Mouse (Mus musculus) midbrain, embryonic 12.5 days (tissue): ENCODE results near the gene Kcnn1. TPM values are rescaled to one million over a fixed set of nuclear protein-coding genes. Genes with fewer than 3 reads are reported as not detected.

Experiments
- ATAC-seq: fragments of 200-750 bp; cut with Nextera tagmentation; 2 replicates; pipeline ENCODE4 v1.8.0; 2017; ENCODE audit warnings: low read depth, moderate TSS enrichment, moderate library complexity; ENCODE audit not compliant: low FRiP score
- H3K27ac ChIP-seq: fragments of 300-500 bp; sonication (generic); replicated peaks from 2 replicates; pipeline ENCODE4 v1.5.1; 2016; ENCODE audit warnings: mild to moderate bottlenecking
- H3K27me3 ChIP-seq: fragments of 300-500 bp; sonication (generic); 2 replicates; pipeline ENCODE4 v1.6.1; 2016; ENCODE audit warnings: mild to moderate bottlenecking
- H3K36me3 ChIP-seq: fragments of 300-500 bp; sonication (generic); 2 replicates; pipeline ENCODE4 v1.6.1; 2016
- H3K4me1 ChIP-seq: fragments of 300-500 bp; sonication (generic); 2 replicates; pipeline ENCODE4 v1.6.1; 2016
- H3K4me2 ChIP-seq: fragments of 300-500 bp; sonication (generic); replicated peaks from 2 replicates; pipeline ENCODE4 v1.6.1; 2016; ENCODE audit warnings: mild to moderate bottlenecking, moderate library complexity
- H3K4me3 ChIP-seq: fragments of 300-500 bp; sonication (generic); 2 replicates; pipeline ENCODE4 v1.5.1; 2016; ENCODE audit warnings: mild to moderate bottlenecking
- H3K9ac ChIP-seq: fragments of 300-500 bp; sonication (generic); replicated peaks from 2 replicates; pipeline ENCODE4 v1.6.1; 2016; ENCODE audit warnings: mild to moderate bottlenecking, moderate library complexity
- H3K9me3 ChIP-seq: fragments of 300-500 bp; sonication (generic); 2 replicates; pipeline ENCODE4 v1.6.1; 2016; ENCODE audit warnings: mild to moderate bottlenecking
- WGBS: fragments of 180-500 bp; shearing (Covaris S2); methylation state at CpG from one replicate; pipeline ENCODE4 v1.1.7; 2016; 5-methylcytosine and 5-hydroxymethylcytosine counted together
- polyA plus RNA-seq: library from polyadenylated mRNA; unstranded; fragments of >200 nt; fragmentation: Nextera tagmentation; extraction: Ambion mirVana; gene quantifications from 2 replicates; pipeline ENCODE4 v1.2.1, GENCODE M21; 2016

Gene Kcnn1
- polyA plus RNA-seq, 1 experiment from 2014 or later, result 27.4 TPM

- H3K27ac ChIP-seq, result no peak overlapping the region
- no peak overlapping the region for H3K9ac ChIP-seq
- H3K36me3 ChIP-seq, result no peaks in the 10 kb centered on the region
- ATAC-seq, result peak; percentile 39
- peaks cover 6% of the 10 kb centered on the region; the same call in 1 of the 2 replicates for H3K9me3 ChIP-seq
- no peak overlapping the region for H3K4me2 ChIP-seq
- WGBS, result 15% methylated on average over 30 of the region's 30 CpGs
- H3K4me3 ChIP-seq, result no peak overlapping the region
- peaks cover 51% of the 10 kb centered on the region for H3K27me3 ChIP-seq
- peaks cover 7% of the 10 kb centered on the region for H3K4me1 ChIP-seq
Observed at GRCm38 (mm10) chr8:70821399-70821962, 41.6 kb downstream of the Kcnn1 start.

GRCm38 (mm10) chr8:70820101-70820935, 42.7 kb downstream of the Kcnn1 start:
- H3K9ac ChIP-seq, result no peak overlapping the region
- 2% methylated on average over 31 of the region's 31 CpGs for WGBS
- peak; percentile 70 for ATAC-seq
- peaks cover 62% of the 10 kb centered on the region for H3K27me3 ChIP-seq
- H3K27ac ChIP-seq, result no peak overlapping the region
- no peak overlapping the region; the same call in 1 of the 2 replicates for H3K4me2 ChIP-seq
- no peak overlapping the region for H3K4me3 ChIP-seq
- H3K9me3 ChIP-seq, result peaks cover 6% of the 10 kb centered on the region; the same call in 1 of the 2 replicates
- H3K4me1 ChIP-seq, result peaks cover 7% of the 10 kb centered on the region
- no peaks in the 10 kb centered on the region for H3K36me3 ChIP-seq

GRCm38 (mm10) chr8:70816679-70817078, 46.4 kb downstream of the Kcnn1 start:
- peak overlapping the region; percentile 28 for H3K4me2 ChIP-seq
- WGBS, result 10% methylated on average over 30 of the region's 30 CpGs
- H3K9me3 ChIP-seq, result peaks cover 6% of the 10 kb centered on the region; the same call in 1 of the 2 replicates
- ATAC-seq, result no peak
- peak overlapping the region; percentile 15 for H3K4me3 ChIP-seq
- H3K27me3 ChIP-seq, result peaks cover 81% of the 10 kb centered on the region
- peaks cover 7% of the 10 kb centered on the region for H3K4me1 ChIP-seq
- H3K27ac ChIP-seq, result no peak overlapping the region
- no peaks in the 10 kb centered on the region for H3K36me3 ChIP-seq
- H3K9ac ChIP-seq, result 0 out of 2 replicates have a peak overlapping the region, but pooled peaks have one; percentile 15

GRCm38 (mm10) chr8:70812885-70813284, 50.2 kb downstream of the Kcnn1 start:
- H3K4me3 ChIP-seq, result no peak overlapping the region
- H3K27me3 ChIP-seq, result peaks cover 70% of the 10 kb centered on the region
- no peaks in the 10 kb centered on the region for H3K9me3 ChIP-seq
- H3K27ac ChIP-seq, result no peak overlapping the region
- 75% methylated on average over 4 of the region's 4 CpGs for WGBS
- no peak overlapping the region for H3K4me2 ChIP-seq
- H3K36me3 ChIP-seq, result no peaks in the 10 kb centered on the region
- peaks cover 7% of the 10 kb centered on the region for H3K4me1 ChIP-seq
- H3K9ac ChIP-seq, result no peak overlapping the region
- no peak for ATAC-seq

GRCm38 (mm10) chr8:70812055-70812454, 51.0 kb downstream of the Kcnn1 start:
- no peak overlapping the region for H3K9ac ChIP-seq
- 43% methylated on average over 4 of the region's 4 CpGs for WGBS

GRCm38 (mm10) chr8:70810962-70811680, 51.9 kb downstream of the Kcnn1 start:
- Histone ChIP-seq H3K36me3 (no peaks in the 10 kb centered on the region), H3K27ac (no peak overlapping the region), H3K4me3 (no peak overlapping the region), H3K4me2 (no peak overlapping the region), H3K27me3 (peaks cover 72% of the 10 kb centered on the region), H3K4me1 (no peaks in the 10 kb centered on the region), H3K9me3 (no peaks in the 10 kb centered on the region), H3K9ac (no peak overlapping the region)
- ATAC-seq, result no peak
- WGBS, result 77% methylated on average over 20 of the region's 20 CpGs

More at GRCm38 (mm10) chr8:70812055-70812454, 51.0 kb downstream of the Kcnn1 start:
- peaks cover 6% of the 10 kb centered on the region for H3K4me1 ChIP-seq
- peaks cover 72% of the 10 kb centered on the region for H3K27me3 ChIP-seq
- H3K36me3 ChIP-seq, result no peaks in the 10 kb centered on the region
- H3K27ac ChIP-seq, result no peak overlapping the region
- H3K4me2 ChIP-seq, result no peak overlapping the region
- no peak for ATAC-seq
- no peaks in the 10 kb centered on the region for H3K9me3 ChIP-seq
- no peak overlapping the region for H3K4me3 ChIP-seq

- no peak overlapping the region for H3K27ac ChIP-seq
- ATAC-seq, result no peak
- no peak overlapping the region for H3K9ac ChIP-seq
- WGBS, result 84% methylated on average over 8 of the region's 8 CpGs
- H3K27me3 ChIP-seq, result peaks cover 74% of the 10 kb centered on the region
- H3K9me3 ChIP-seq, result no peaks in the 10 kb centered on the region
- H3K4me2 ChIP-seq, result no peak overlapping the region
- H3K36me3 ChIP-seq, result no peaks in the 10 kb centered on the region
- H3K4me3 ChIP-seq, result no peak overlapping the region
- H3K4me1 ChIP-seq, result peaks cover 5% of the 10 kb centered on the region
Observed at GRCm38 (mm10) chr8:70808955-70809701, 53.9 kb downstream of the Kcnn1 start.

GRCm38 (mm10) chr8:70808239-70808638, 54.8 kb downstream of the Kcnn1 start, which contains the start of gene Il12rb1:
Gene Il12rb1 (plus strand): TSS chr8:70808449.
- no peaks in the 10 kb centered on the region for H3K9me3 ChIP-seq
- no peak within 1 kb of the TSS for H3K9ac ChIP-seq
- H3K36me3 ChIP-seq, result no peaks in the 10 kb centered on the region
- no peak within 1 kb of the TSS for H3K27ac ChIP-seq
- H3K4me3 ChIP-seq, result no peak within 1 kb of the TSS
- ATAC-seq, result no peak
- peaks cover 75% of the 10 kb centered on the region for H3K27me3 ChIP-seq
- WGBS, result 60% methylated on average over 5 of the region's 5 CpGs
- no peak within 1 kb of the TSS for H3K4me2 ChIP-seq
- peaks cover 12% of the 10 kb centered on the region for H3K4me1 ChIP-seq

GRCm38 (mm10) chr8:70807304-70807703, 55.8 kb downstream of the Kcnn1 start:
- 67% methylated on average over 1 of the region's 1 CpGs for WGBS
- no peak overlapping the region for H3K9ac ChIP-seq

GRCm38 (mm10) chr8:70806541-70806940, 56.5 kb downstream of the Kcnn1 start:
- Histone ChIP-seq H3K4me2 (no peak overlapping the region), H3K9ac (no peak overlapping the region), H3K27me3 (peaks cover 81% of the 10 kb centered on the region), H3K36me3 (no peaks in the 10 kb centered on the region), H3K9me3 (no peaks in the 10 kb centered on the region), H3K4me1 (peaks cover 12% of the 10 kb centered on the region), H3K27ac (no peak overlapping the region), H3K4me3 (no peak overlapping the region)
- WGBS, result 79% methylated on average over 4 of the region's 4 CpGs
- ATAC-seq, result no peak

More at GRCm38 (mm10) chr8:70807304-70807703, 55.8 kb downstream of the Kcnn1 start:
- H3K9me3 ChIP-seq, result no peaks in the 10 kb centered on the region
- no peak overlapping the region for H3K4me3 ChIP-seq
- peaks cover 12% of the 10 kb centered on the region for H3K4me1 ChIP-seq
- H3K4me2 ChIP-seq, result no peak overlapping the region
- no peaks in the 10 kb centered on the region for H3K36me3 ChIP-seq
- no peak overlapping the region for H3K27ac ChIP-seq
- H3K27me3 ChIP-seq, result peaks cover 75% of the 10 kb centered on the region
- ATAC-seq, result no peak

- peak within 1 kb of the TSS; percentile 2; the same call in 1 of the 2 replicates for H3K9ac ChIP-seq
- H3K27me3 ChIP-seq, result peaks cover 84% of the 10 kb centered on the region
Observed at GRCm38 (mm10) chr8:70804481-70805206, 58.4 kb downstream of the Kcnn1 start, which contains the start of gene Mast3. Gene Mast3 (minus strand): TSS chr8:70805054.

More at GRCm38 (mm10) chr8:70804481-70805206, 58.4 kb downstream of the Kcnn1 start, which contains the start of gene Mast3:
- Histone ChIP-seq H3K27ac (no peak within 1 kb of the TSS), H3K36me3 (no peaks in the 10 kb centered on the region), H3K4me2 (peak within 1 kb of the TSS; percentile 69), H3K4me3 (peak within 1 kb of the TSS; percentile 46), H3K9me3 (no peaks in the 10 kb centered on the region), H3K4me1 (peaks cover 18% of the 10 kb centered on the region)
- 1% methylated on average over 45 of the region's 45 CpGs for WGBS
- ATAC-seq, result peak; percentile 89
